Mouse (Mus musculus) forebrain, embryonic 11.5 days (tissue): ENCODE results near the gene Fcrl5. TPM values are rescaled to one million over a fixed set of nuclear protein-coding genes. Genes with fewer than 3 reads are reported as not detected.

ENCODE experiments used
- ATAC-seq: fragments of 200-750 bp; cut with Nextera tagmentation; replicated peaks from 2 replicates; pipeline ENCODE4 v1.8.0; 2017; ENCODE audit warnings: moderate TSS enrichment; ENCODE audit not compliant: low FRiP score
- DNase-seq: peaks from one replicate; pipeline ENCODE4 v3.0.0-alpha.2; 2017; ENCODE audit warnings: low spot score
- H3K27ac ChIP-seq: fragments of 300-500 bp; sonication (generic); 2 replicates; pipeline ENCODE4 v1.5.1; 2014; ENCODE audit warnings: low read depth, low read length
- H3K27me3 ChIP-seq: fragments of 300-500 bp; sonication (generic); 2 replicates; pipeline ENCODE4 v1.6.1; 2014; ENCODE audit warnings: mild to moderate bottlenecking, low read length, mixed read lengths; ENCODE audit not compliant: control insufficient read depth, insufficient read depth
- H3K36me3 ChIP-seq: fragments of 300-500 bp; sonication (generic); 2 replicates; pipeline ENCODE4 v1.6.1; 2014; ENCODE audit warnings: mild to moderate bottlenecking, low read length, moderate library complexity, mixed read lengths; ENCODE audit not compliant: control insufficient read depth, insufficient read depth
- H3K4me1 ChIP-seq: fragments of 300-500 bp; sonication (generic); replicated peaks from 2 replicates; pipeline ENCODE4 v1.6.1; 2014; ENCODE audit warnings: low read length, mixed read lengths; ENCODE audit not compliant: control insufficient read depth, insufficient read depth
- H3K4me2 ChIP-seq: fragments of 300-500 bp; sonication (generic); 2 replicates; pipeline ENCODE4 v1.6.1; 2014; ENCODE audit warnings: low read depth, mild to moderate bottlenecking, low read length, moderate library complexity, mixed read lengths; ENCODE audit not compliant: severe bottlenecking
- H3K4me3 ChIP-seq: fragments of 300-500 bp; sonication (generic); 2 replicates; pipeline ENCODE4 v1.5.1; 2014; ENCODE audit warnings: low read depth, low read length
- H3K9ac ChIP-seq: fragments of 300-500 bp; sonication (generic); 2 replicates; pipeline ENCODE4 v1.6.1; 2014; ENCODE audit warnings: low read length
- H3K9me3 ChIP-seq: fragments of 300-500 bp; sonication (generic); 2 replicates; pipeline ENCODE4 v1.6.1; 2016; ENCODE audit warnings: low read length, mixed read lengths; ENCODE audit not compliant: control insufficient read depth
- WGBS: fragments of 180-500 bp; shearing (Covaris S2); extraction: QIAGEN DNeasy Blood & Tissue Kit; methylation state at CpG from one replicate; pipeline ENCODE4 v1.1.7; 2014; 5-methylcytosine and 5-hydroxymethylcytosine counted together
- polyA plus RNA-seq: library from polyadenylated mRNA; unstranded; fragments of >200 nt; fragmentation: Nextera tagmentation; extraction: Ambion mirVana; gene quantifications from 2 replicates; pipeline ENCODE4 v1.2.1, GENCODE M21; 2014

Gene Fcrl5
- polyA plus RNA-seq, 1 experiment from 2014 or later = not detected

- Histone ChIP-seq H3K36me3 (no peaks in the 10 kb centered on the region), H3K9me3 (no peaks in the 10 kb centered on the region), H3K4me3 (no peak overlapping the region), H3K27ac (no peak overlapping the region), H3K4me2 (no peak overlapping the region), H3K27me3 (no peaks in the 10 kb centered on the region; the same call in 1 of the 2 replicates), H3K9ac (no peak overlapping the region), H3K4me1 (no peaks in the 10 kb centered on the region; the same call in 1 of the 2 replicates)
- ATAC-seq (no peak), DNase-seq (no peak)
These were observed 82.9 kb downstream of the Fcrl5 start for GRCm38 (mm10) chr3:87518425-87518824.

DNA sequence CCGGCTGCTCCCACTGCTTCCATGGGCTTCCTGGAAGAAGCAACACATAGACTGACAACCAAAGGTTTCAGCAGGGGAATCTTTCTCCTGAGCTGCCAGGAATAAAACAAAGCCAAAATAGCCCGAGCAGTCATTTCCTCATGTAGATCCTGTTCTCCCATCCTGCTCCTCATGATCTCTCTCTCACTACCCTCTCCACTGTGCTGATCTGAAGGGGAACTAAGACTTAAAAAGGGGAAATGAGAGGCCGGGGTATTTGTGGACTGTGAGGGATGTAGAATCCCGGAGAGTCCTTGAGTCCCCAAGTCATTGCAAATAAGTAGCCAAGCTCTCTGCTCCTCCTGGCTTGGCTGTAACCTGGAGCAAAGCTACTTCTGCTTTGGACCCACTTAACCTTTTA, 85.6 kb downstream of the Fcrl5 start:
- no peaks in the 10 kb centered on the region for H3K36me3 ChIP-seq
- H3K4me1 ChIP-seq = no peaks in the 10 kb centered on the region; the same call in 1 of the 2 replicates
- no peak overlapping the region for H3K27ac ChIP-seq
- H3K9me3 ChIP-seq = no peaks in the 10 kb centered on the region
- H3K4me2 ChIP-seq = no peak overlapping the region
- DNase-seq = no peak
- WGBS = 84% methylated on average over 4 of the region's 4 CpGs
- H3K9ac ChIP-seq = no peak overlapping the region
- H3K4me3 ChIP-seq = no peak overlapping the region
- ATAC-seq = no peak
- H3K27me3 ChIP-seq = no peaks in the 10 kb centered on the region; the same call in 1 of the 2 replicates

- H3K4me1 ChIP-seq = peaks cover 4% of the 10 kb centered on the region; the same call in 1 of the 2 replicates
- no peak for ATAC-seq
- H3K27ac ChIP-seq = no peak overlapping the region
- no peaks in the 10 kb centered on the region; the same call in 1 of the 2 replicates for H3K27me3 ChIP-seq
- WGBS = 72% methylated on average over 1 of the region's 1 CpGs
- no peak overlapping the region for H3K4me2 ChIP-seq
- H3K36me3 ChIP-seq = no peaks in the 10 kb centered on the region
- no peak overlapping the region for H3K9ac ChIP-seq
- H3K9me3 ChIP-seq = no peaks in the 10 kb centered on the region
- DNase-seq = no peak
- H3K4me3 ChIP-seq = no peak overlapping the region
These were observed 86.3 kb downstream of the Fcrl5 start for GRCm38 (mm10) chr3:87521833-87522232.

DNA sequence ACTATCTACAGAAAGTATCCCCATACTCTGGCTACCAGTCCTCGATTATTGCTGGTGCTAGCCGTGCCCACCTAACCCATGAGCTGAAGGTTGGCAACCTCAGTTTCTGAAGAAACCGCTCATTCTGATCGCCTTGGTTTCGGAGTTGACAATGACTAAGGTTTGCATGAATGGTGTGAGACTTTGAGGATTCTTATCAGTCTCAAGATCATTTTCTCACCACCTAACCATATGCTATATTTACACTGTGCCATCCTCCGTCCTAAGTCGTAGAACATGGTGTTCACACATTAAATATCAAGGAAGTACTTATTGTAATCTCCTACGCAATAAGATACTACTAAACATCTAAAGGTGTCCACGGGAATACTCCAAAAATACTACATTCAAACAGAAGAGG, 88.1 kb downstream of the Fcrl5 start:
- no peak for DNase-seq
- H3K9me3 ChIP-seq = no peaks in the 10 kb centered on the region

DNA sequence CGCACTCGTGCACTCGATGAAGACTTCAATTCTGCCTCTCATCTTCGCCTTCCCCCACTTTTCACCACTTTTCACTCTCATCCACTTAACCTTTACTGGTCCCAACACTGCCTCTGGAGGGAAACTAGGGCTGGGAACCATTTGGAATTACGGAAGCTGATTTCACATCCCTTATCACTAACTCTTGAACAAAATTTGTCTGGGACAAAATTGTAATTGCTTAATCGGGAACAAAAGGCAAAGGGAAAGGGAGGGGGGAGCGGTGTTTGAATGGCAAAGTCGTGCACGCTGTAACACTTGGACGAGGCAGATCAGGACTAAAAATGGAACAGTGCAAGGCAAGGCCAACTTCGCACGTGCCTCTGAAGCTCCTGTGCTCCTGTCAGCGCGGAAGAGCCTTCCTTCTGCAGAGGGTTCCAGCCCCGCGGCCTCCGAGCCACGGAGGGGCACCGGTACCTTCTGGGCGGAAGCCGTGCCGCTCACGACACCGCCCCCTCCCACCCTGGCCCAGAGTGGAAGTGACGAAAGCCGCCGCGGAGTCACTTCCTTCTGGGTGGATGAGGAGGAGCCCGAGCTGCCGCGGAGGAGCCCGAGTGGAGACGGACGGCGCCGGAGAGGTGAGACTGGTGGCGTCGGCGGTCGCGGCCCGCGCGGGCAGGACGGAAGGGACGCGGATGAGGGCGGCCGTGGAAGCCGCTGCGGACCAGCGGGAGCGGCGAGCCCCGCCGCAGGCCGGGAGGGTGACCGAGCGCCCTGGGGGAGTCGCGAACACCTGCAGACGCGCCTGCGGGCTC, 89.7 kb downstream of the Fcrl5 start, which contains the start of gene Etv3:
TSS of gene Etv3 (plus strand) at position 365 of the 794 bp plus-strand sequence.
- Histone ChIP-seq H3K9me3 (no peaks in the 10 kb centered on the region), H3K9ac (peak within 1 kb of the TSS; percentile 98), H3K36me3 (peaks cover 8% of the 10 kb centered on the region), H3K27ac (0 out of 2 replicates have a peak within 1 kb of the TSS, but pooled peaks have one; percentile 39), H3K4me1 (0 out of 2 replicates have a peak, but pooled peaks cover 4% of the 10 kb centered on the region), H3K27me3 (no peaks in the 10 kb centered on the region; the same call in 1 of the 2 replicates), H3K4me3 (peak within 1 kb of the TSS; percentile 99), H3K4me2 (peak within 1 kb of the TSS; percentile 84)
- ATAC-seq (peak; percentile 97), DNase-seq (peak; percentile 93)
- WGBS = 5% methylated on average over 58 of the region's 64 CpGs

More for the DNA sequence above, 88.1 kb downstream of the Fcrl5 start:
- H3K36me3 ChIP-seq = peaks cover 4% of the 10 kb centered on the region
- WGBS = 93% methylated on average over 9 of the region's 9 CpGs
- H3K27ac ChIP-seq = no peak overlapping the region
- H3K27me3 ChIP-seq = no peaks in the 10 kb centered on the region; the same call in 1 of the 2 replicates
- H3K9ac ChIP-seq = no peak overlapping the region
- H3K4me2 ChIP-seq = no peak overlapping the region
- ATAC-seq = no peak
- H3K4me1 ChIP-seq = peaks cover 4% of the 10 kb centered on the region; the same call in 1 of the 2 replicates
- no peak overlapping the region for H3K4me3 ChIP-seq

GRCm38 (mm10) chr3:87525837-87526570, 90.4 kb downstream of the Fcrl5 start:
- peak; percentile 63 for ATAC-seq

DNA sequence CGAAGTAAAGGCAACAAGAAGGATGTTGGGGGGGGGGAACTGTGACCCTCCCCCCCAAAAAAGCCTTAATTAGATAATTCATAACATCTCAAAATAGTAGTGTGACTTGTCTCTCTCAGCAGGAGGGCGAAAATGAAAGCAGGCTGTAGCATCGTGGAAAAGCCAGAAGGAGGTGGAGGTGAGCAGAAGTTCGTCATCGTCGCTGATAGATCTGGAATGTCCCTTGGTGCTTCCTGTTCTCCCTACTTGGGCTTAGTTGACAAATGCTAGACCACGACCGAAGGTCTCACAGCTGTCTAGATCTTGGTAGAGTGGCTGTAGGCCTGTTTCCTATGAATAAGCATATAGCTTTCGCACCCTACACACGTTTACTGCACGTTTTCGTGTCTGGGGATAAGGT, 91.6 kb downstream of the Fcrl5 start:
- DNase-seq (no peak), ATAC-seq (no peak)
- peaks cover 8% of the 10 kb centered on the region for H3K36me3 ChIP-seq
- no peak overlapping the region for H3K4me3 ChIP-seq
- H3K9ac ChIP-seq = no peak overlapping the region
- H3K4me2 ChIP-seq = no peak overlapping the region
- 0 out of 2 replicates have a peak, but pooled peaks cover 4% of the 10 kb centered on the region for H3K4me1 ChIP-seq
- H3K27ac ChIP-seq = no peak overlapping the region
- no peaks in the 10 kb centered on the region for H3K9me3 ChIP-seq
- no peaks in the 10 kb centered on the region; the same call in 1 of the 2 replicates for H3K27me3 ChIP-seq
- WGBS = 89% methylated on average over 12 of the region's 12 CpGs

More at GRCm38 (mm10) chr3:87525837-87526570, 90.4 kb downstream of the Fcrl5 start:
- WGBS = 10% methylated on average over 27 of the region's 27 CpGs
- Histone ChIP-seq H3K9me3 (no peaks in the 10 kb centered on the region), H3K4me2 (peak overlapping the region; percentile 84), H3K9ac (peak overlapping the region; percentile 98), H3K36me3 (peaks cover 8% of the 10 kb centered on the region), H3K4me3 (peak overlapping the region; percentile 99), H3K27me3 (no peaks in the 10 kb centered on the region; the same call in 1 of the 2 replicates), H3K4me1 (0 out of 2 replicates have a peak, but pooled peaks cover 4% of the 10 kb centered on the region), H3K27ac (0 out of 2 replicates have a peak overlapping the region, but pooled peaks have one; percentile 39)
- no peak for DNase-seq

DNA sequence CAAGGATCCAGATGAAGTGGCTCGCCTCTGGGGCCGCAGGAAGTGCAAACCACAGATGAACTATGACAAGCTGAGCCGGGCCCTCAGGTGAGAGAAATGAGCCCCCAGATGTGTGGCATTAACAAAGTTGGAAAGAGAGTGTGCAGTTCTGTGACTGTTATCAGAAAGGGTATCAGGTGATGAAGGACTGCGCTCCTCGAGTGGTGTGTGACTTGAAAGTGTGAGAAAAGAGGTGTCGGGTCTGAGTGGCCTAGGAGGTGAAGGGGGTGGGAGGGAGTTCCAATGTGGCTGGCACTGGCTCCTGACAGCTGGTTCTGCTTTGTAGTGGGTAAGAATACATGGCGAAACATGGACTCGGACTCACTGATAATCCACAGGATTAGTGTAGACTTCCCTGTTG, 92.4 kb downstream of the Fcrl5 start:
- no peak overlapping the region for H3K4me2 ChIP-seq
- H3K27me3 ChIP-seq = no peaks in the 10 kb centered on the region
- no peak overlapping the region for H3K9ac ChIP-seq
- no peak overlapping the region for H3K4me3 ChIP-seq
- 0 out of 2 replicates have a peak, but pooled peaks cover 4% of the 10 kb centered on the region for H3K4me1 ChIP-seq
- peaks cover 8% of the 10 kb centered on the region for H3K36me3 ChIP-seq
- H3K27ac ChIP-seq = no peak overlapping the region
- ATAC-seq (no peak), DNase-seq (no peak)
- 95% methylated on average over 7 of the region's 8 CpGs for WGBS
- H3K9me3 ChIP-seq = no peaks in the 10 kb centered on the region
